Mouse (Mus musculus) colon, adult 2 months (tissue): ENCODE measurements around the gene AI481877. TPM values are rescaled to one million over a fixed set of nuclear protein-coding genes. Genes with fewer than 3 reads are reported as not detected.

ENCODE experiments used
- polyA plus RNA-seq: library from polyadenylated mRNA; depleted of rRNA; stranded (reverse); fragments of >200 nt; gene quantifications from 2 replicates; pipeline ENCODE4 v1.2.3, GENCODE M21; 2012; rRNA removed

Gene AI481877
- polyA plus RNA-seq = 0.06 TPM in 1 of 2 replicates, not detected in the other

GRCm38 (mm10) chr4:59138507-59139033 lies at the start of gene AI481877:
TSS of gene AI481877 (minus strand) at chr4:59138983.

GRCm38 (mm10) chr4:59034918-59035785 lies 103.6 kb downstream of the AI481877 start, which contains the start of gene Gng10:
TSS of gene Gng10 (plus strand) at chr4:59035088.

GRCm38 (mm10) chr4:59002948-59003805 lies 135.6 kb downstream of the AI481877 start, which contains the start of gene Gm20503:
TSS of gene Gm20503 (plus strand) at chr4:59003210.

GRCm38 (mm10) chr4:58994762-58995161 lies 144.0 kb downstream of the AI481877 start, which contains the start of gene Dnajc25:
TSS of gene Dnajc25 (plus strand) at chr4:58995062.

Other genes with a start within 250 kb of the AI481877 start
- gene Ecpas, start 226.2 kb downstream of the AI481877 start, polyA plus RNA-seq = 31.2 and 41.3 TPM in 2 replicates
- not detected in 2 replicates for gene Zkscan16, start 195.4 kb downstream of the AI481877 start, polyA plus RNA-seq
- gene Ptgr1, start 151.9 kb downstream of the AI481877 start, polyA plus RNA-seq = 4.8 and 5.7 TPM in 2 replicates
- 3.7 and 5.3 TPM in 2 replicates for gene Dnajc25, start 143.9 kb downstream of the AI481877 start, polyA plus RNA-seq
- 0.98 and 1.4 TPM in 2 replicates for gene Gm20503, start 135.8 kb downstream of the AI481877 start, polyA plus RNA-seq
- 16.1 and 22.7 TPM in 2 replicates for gene Gng10, start 103.9 kb downstream of the AI481877 start, polyA plus RNA-seq
- 52.7 and 69.0 TPM in 2 replicates for gene Ugcg, start 50.3 kb upstream of the AI481877 start, polyA plus RNA-seq